Mouse (Mus musculus): ENCODE measurements around the gene S1pr4.

DNA sequence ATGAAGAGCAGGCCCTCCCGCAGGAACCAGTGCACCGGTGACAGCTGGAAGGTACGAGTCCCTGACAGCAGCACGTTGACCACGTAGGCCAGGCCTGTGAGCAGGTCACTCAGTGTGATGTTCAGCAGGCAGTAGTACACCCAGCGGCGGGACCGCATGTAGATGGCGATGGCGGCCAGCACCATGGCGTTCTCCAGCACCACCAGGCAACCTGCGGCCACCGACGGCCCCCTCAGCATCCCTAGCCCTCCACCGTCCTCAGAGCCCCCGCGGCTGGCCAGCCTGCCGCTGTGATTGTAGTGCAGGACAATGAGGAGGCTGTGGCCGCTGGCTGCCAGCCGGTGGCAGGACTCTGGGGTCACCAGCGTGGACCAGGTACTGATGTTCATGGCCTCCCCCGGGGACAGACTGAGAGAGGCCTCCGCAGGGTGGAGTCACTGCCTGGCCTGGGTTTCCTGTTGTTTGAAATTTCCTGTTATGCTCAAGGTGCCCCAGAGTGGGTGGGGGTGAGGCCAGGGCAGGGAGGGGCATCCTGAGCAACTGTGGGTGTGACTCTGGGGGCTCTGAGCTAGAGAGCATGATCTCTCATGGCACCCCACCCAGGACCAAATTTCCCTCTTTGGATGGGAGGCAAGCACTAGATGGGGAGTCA is 556 bp downstream of the S1pr4 start:
- no peak for TF ChIP-seq CTCF (IDR thresholded peaks at IDR 0.05; ENCODE audit: borderline replicate concordance, insufficient read depth, low read length)
- no peak for TF ChIP-seq POLR2A (IDR thresholded peaks at IDR 0.05; ENCODE audit: low read depth, low read length)

Measured in embryonic fibroblast, embryonic 13.5 days (primary cell).